Mouse (Mus musculus) lung, adult 2 months (tissue): ENCODE data around the gene Shld2.

Experiments used
- CTCF ChIP-seq: fragments of 200-500 bp; IDR thresholded peaks from 2 replicates; pipeline ENCODE4 v1.5.1; 2011; ENCODE audit warnings: mild to moderate bottlenecking, low read length, control low read depth; ENCODE audit not compliant: insufficient read depth
- POLR2A ChIP-seq: fragments of 200-500 bp; IDR thresholded peaks from 2 replicates; pipeline ENCODE4 v1.6.1; 2011; ENCODE audit warnings: low read depth, mild to moderate bottlenecking, control low read depth, low read length, borderline replicate concordance; ENCODE audit errors: extremely low read depth

GRCm38 (mm10) chr14:34268046-34268445 lies 42.2 kb downstream of the Shld2 start:
- no peak for TF ChIP-seq CTCF
- no peak for TF ChIP-seq POLR2A
